Mouse (Mus musculus): ENCODE measurements around the gene Tusc2. TPM values are rescaled to one million over a fixed set of nuclear protein-coding genes. Genes with fewer than 3 reads are reported as not detected.
"Not testable (repeated sequence)": the region's sequence is repeated elsewhere in the genome, so short reads cannot be mapped to it uniquely, and the experiment has no call there.

Gene Tusc2
- total RNA-seq, 4 experiments from 2014 or later: 90.7 to 97.1 (median 92.8) TPM

GRCm38 (mm10) chr9:107567702-107568319 lies 4.8 kb downstream of the Tusc2 start, which contains the start of gene Hyal2:
Hyal2 (plus strand) TSS chr9:107567945.
- no peak for DNase-seq (ENCODE audit: low spot score in 2 of 2)

- DNase-seq (ENCODE audit: low spot score in 2 of 2): peak; percentile 75 to 79
Measured at GRCm38 (mm10) chr9:107568331-107569261, 5.5 kb downstream of the Tusc2 start.

- DNase-seq (ENCODE audit: low spot score in 2 of 2): no peak
Measured at GRCm38 (mm10) chr9:107569270-107569669, 6.2 kb downstream of the Tusc2 start.

DNA sequence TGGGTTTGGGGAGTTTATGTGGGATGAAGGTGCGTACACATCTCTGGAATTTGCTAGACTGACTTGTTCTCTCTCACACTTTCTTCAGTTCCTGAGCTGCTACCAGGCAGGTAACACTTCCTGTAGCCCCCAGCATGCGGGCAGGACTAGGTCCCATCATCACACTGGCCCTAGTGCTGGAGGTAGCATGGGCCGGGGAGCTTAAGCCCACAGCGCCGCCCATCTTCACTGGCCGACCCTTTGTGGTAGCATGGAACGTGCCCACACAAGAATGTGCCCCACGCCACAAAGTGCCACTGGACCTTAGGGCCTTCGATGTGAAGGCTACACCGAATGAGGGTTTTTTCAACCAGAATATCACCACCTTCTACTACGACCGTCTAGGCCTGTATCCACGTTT lies 7.0 kb downstream of the Tusc2 start:
- DNase-seq (ENCODE audit: low spot score in 2 of 2): no peak

GRCm38 (mm10) chr9:107570845-107571244 lies 7.8 kb downstream of the Tusc2 start:
- DNase-seq (ENCODE audit: low spot score in 2 of 2): no peak

DNA sequence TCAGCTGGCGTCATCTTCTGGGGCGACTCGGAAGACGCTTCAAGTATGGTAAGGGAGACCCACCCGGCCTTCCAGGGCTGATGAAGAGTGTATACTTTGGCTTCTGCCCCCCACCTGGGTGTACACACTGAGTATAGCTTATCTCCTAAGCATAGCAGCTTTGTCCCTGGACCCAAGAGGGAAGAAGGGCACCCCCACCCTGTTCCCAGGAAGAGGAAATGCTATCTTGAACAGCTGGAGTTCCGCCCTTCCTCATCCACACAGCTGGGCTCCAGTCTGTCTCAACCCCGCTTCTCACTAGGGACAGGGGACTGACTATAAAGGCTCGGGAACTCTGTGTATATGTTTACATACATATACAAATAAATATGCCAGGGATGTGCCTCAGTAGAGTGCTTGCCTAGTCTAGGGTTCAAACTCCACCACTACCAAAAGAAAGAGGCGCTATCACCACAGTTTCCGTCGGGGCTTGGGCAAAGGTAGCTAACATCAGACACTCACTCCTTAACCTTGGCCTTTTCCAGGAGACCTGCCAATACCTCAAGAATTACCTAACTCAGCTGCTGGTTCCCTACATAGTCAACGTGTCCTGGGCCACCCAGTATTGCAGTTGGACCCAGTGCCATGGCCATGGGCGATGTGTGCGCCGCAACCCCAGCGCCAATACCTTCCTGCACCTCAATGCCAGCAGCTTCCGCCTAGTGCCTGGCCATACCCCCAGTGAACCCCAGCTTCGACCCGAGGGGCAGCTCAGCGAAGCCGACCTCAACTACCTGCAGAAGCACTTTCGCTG lies 8.7 kb downstream of the Tusc2 start:
- DNase-seq (ENCODE audit: low spot score in 2 of 2): no peak

DNA sequence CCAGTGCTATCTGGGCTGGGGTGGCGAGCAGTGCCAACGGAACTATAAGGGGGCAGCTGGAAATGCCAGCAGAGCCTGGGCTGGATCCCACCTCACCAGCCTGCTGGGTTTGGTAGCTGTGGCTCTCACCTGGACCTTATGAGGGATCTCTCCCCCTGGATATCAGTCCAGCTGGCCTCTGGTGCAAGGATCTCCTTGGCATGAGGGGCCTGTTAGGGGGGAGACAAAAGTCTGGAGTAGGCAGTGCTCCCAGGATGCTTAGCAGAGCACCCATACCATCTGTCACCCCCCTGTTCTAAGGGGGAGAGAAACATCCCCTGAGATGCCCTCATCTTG lies 9.2 kb downstream of the Tusc2 start:
- no peak for DNase-seq (ENCODE audit: low spot score in 2 of 2)

DNA sequence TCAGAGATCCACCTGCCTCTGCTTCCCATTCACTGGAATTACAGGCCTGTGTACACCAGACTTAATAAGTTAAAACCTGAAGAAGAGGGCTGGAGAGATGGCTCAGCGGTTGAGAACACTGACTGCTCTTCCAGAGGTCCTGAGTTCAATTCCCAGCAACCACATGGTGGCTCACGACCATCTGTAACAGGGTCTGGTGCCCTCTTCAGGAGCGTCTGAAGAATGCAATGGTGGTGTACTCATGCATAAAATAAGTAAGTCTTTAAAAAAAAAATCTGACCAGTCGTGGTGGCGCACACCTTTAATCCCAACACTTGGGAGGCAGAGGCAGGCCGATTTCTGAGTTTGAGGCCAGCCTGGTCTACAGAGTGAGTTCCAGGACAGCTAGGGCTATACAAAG lies 10.7 kb downstream of the Tusc2 start:
- not testable (repeated sequence) for DNase-seq (ENCODE audit: low spot score in 2 of 2)

DNA sequence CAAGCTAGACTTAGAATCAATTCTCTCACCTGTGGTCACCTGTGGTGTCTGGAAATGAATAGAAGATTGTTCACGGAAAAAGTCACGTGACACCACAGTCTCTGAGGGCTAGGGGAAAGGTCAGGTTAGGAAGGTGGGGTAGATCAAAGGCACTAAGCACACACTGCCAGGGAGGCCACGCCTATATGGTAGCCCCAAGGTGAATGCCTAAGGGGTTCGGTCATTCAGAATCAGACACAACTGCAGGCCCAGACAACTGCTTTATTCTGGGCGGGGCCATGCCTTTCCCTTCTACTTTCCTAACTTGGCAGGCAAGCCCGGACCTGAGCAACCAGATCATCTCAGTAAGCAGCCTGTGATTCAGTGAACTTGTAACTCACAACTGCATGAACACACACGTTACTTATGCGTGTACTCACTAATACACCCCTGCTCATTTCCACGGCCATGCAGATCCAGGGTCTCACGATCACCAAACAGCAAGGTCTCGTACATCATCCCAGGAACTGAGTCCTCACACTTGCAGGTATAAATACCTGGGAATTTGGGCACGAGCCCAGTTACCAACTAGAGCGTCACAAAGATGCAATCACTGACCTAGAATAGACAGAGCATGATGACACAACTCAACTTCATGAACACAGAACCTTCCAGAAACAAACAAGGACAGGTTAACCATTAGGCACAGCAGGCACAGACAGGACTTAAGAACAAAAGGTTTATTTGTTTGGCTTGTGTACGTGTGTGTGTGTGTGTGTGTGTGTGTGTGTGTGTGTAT lies 12.7 kb downstream of the Tusc2 start:
- DNase-seq (ENCODE audit: low spot score in 2 of 2): no peak

GRCm38 (mm10) chr9:107576357-107577107 lies 13.5 kb downstream of the Tusc2 start, which contains the start of gene Hyal1:
Hyal1 (plus strand) TSS chr9:107576927.
- DNase-seq (ENCODE audit: low spot score in 2 of 2): no peak

- DNase-seq (ENCODE audit: low spot score in 2 of 2): no peak
Measured at GRCm38 (mm10) chr9:107577871-107578270, 14.8 kb downstream of the Tusc2 start.

GRCm38 (mm10) chr9:107578587-107578986 lies 15.5 kb downstream of the Tusc2 start, which contains the start of gene Naa80:
Naa80 (plus strand) TSS chr9:107578887.
- DNase-seq (ENCODE audit: low spot score in 2 of 2): no peak

GRCm38 (mm10) chr9:107579023-107579900 lies 16.2 kb downstream of the Tusc2 start:
- no peak for DNase-seq (ENCODE audit: low spot score in 2 of 2)

DNA sequence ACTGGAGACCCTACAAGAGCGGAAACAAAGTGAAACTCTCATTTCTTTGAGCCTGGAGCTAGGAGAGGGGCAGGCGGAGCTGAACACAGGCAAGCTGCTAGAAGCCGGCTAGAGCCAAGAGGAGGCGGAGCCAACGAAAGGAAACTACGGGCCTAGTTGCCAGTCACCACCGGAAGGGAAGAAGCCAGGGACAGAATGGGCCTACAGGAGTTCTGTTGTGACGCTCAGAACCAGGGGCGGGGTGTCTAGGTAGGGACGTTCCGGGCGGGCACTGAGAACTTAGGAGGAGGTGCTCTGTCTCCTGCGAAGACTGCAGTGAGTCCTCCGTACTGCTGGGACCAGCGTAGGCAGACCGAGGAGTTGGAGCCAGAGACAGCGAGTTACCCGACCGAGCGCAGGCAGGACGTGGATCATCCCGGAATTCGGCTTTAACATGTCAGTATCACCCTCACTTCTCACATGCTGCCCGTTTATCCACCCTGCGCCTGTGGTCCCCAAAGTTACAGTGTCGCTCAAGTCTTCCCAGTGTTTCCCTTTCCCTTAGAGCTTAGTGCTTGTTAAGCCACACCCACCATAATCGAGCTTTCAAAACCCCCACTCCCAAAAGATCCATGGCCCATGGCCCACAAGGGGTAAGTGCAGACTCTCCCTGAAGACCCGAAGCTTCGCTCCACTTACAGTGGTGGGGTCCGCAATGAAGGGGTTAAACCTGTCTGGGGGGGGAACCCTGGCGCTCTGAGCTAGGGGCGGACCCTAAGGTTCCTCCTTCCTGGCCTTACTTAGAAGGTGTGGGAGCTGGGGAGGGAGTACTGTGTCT lies 17.7 kb downstream of the Tusc2 start, which contains the start of gene Hyal3:
Gene Hyal3, plus strand, starts transcription at position 318 of the 817 bp plus-strand sequence.
- DNase-seq (ENCODE audit: low spot score in 2 of 2): peak; percentile 70 to 88

GRCm38 (mm10) chr9:107581584-107581983 lies 18.5 kb downstream of the Tusc2 start:
- no peak for DNase-seq (ENCODE audit: low spot score in 2 of 2)

DNA sequence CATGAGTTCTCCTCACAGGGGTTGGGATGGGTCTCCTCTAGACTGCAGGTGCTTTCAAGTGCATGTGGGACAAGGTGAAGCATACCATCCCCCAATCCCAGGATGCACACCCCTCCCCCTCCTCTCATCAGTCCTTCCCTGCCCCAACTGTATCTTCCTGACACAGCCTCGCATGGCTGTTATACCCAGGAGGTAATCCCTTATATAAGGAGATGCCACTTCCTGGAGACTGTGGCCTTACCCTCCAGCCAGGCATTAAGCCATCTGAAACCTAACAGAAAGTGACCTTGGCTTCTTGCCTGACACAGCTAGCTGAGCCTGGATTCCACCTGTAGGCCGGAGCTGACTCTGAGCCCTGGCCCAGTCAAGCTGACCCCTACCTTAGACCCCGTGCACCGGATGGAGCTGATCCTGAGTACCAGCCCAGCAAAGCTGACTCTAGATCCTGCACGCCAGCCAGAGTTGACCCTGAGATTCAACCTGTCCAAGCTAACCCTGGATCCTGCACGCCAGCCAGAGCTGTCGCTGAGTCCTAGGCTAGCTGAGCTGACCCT lies 19.5 kb downstream of the Tusc2 start:
- no peak for DNase-seq (ENCODE audit: low spot score in 2 of 2)

DNA sequence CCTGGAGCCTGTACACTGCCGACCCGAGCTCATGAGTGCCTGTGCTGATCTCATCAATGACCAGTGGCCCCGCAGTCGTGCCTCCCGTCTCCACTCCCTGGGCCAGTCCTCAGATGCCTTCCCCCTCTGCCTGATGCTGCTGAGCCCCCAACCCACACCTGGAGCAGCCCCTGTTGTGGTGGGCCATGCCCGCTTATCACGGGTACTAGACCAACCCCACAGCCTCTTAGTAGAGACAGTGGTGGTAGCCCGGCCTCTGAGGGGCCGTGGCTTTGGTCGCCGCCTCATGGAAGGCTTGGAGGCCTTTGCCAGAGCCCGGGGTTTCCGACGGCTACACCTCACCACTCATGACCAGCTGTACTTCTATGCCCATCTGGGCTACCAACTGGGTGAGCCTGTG lies 20.1 kb downstream of the Tusc2 start:
- no peak for DNase-seq (ENCODE audit: low spot score in 2 of 2)

DNA sequence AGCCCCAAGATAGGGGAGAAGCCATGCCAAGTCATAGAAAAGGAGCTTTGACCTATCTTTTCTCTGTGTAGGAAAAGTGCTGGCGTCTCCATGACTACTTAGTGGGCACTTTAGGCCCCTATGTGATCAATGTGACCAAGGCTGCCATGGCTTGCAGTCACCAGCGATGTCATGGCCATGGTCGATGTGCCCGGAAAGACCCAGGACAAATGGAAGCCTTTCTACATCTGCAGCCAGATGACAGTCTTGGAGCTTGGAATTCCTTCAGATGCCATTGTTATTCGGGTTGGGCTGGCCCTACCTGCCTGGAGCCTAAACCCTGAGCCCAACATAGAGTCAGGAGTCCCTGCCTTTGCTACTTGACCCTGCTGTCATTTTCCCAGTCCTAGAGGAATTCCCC lies 23.4 kb downstream of the Tusc2 start:
- DNase-seq (ENCODE audit: low spot score in 2 of 2): no peak
